Mouse (Mus musculus) hindlimb bud, embryonic 11.5 days (tissue): ENCODE data around the gene Adad2.

ENCODE experiments used
- DNase-seq: peaks from one replicate; pipeline ENCODE4 v3.0.0-alpha.2; 2012; ENCODE audit warnings: low read depth, low spot score; ENCODE audit errors: extremely low spot score

The Adad2 gene

DNA sequence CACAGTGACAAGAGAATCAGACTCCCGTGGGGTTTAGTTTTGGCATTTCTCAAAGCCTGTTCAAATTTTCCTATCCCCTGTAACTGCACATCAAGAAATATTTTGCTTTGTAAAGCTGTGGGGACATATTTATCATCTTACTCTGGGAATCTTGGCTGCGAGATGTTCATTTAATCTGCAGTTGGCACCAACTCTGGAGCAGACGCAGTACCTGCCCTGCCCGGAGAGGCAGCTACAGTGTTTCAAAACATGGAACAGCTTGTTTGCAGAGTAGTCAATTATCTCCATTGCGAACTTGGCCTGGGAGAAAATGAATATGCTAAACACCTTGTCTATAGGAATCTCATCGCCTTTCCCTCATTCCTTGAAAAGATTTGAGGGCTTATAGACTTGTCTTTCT lies 25.7 kb downstream of the Adad2 start:
- DNase-seq: no peak

DNA sequence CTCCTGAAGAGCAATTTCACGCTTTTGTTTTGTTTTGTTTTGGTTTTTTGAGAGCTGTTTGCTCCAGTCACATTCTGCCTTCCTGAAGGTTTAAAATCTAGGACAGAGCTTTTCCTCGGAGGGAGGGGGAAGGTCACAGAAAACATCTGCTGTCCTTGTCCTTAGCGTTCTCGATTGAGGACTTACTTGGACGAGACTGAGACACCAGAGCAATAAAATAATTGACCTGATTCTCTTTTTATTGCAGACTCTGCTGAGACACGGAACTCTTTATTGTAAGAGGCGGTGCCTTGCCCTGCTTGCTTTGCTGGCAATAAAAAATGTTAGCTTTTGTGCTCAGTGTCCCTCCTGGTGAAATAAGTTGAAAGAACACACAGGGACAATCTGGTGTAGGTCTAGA lies 27.3 kb downstream of the Adad2 start:
- DNase-seq: no peak

GRCm38 (mm10) chr8:119641058-119641457 lies 28.5 kb downstream of the Adad2 start:
- no peak for DNase-seq

GRCm38 (mm10) chr8:119642960-119643359 lies 30.4 kb downstream of the Adad2 start:
- no peak for DNase-seq

DNA sequence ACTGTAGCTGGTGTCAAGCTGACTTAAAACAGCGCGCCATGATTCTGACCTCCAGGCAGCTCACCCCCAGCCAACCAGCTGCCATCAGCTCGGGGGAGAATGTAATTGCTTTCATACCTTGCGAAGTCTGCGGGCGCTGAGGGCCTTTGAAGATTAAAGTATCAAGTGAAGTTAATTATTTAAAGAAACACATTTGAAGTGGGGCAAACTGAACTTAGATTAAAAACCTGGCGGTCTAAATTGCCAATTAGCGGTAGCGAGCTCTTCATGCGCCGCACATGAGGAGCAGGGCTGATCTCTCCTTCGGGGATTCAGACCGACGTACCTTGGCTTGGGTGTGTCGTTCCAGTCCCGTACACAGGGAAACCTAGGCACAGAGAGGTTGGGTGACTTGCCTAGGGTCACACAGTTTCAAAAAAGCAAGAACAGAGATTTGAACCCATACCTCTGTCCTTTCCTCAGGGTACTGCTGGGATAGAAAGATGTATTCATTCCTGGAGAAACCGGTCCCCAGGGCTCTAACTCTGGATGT lies 31.9 kb downstream of the Adad2 start:
- DNase-seq: no peak

- no peak for DNase-seq
Observed at GRCm38 (mm10) chr8:119644981-119645597, 32.5 kb downstream of the Adad2 start.

DNA sequence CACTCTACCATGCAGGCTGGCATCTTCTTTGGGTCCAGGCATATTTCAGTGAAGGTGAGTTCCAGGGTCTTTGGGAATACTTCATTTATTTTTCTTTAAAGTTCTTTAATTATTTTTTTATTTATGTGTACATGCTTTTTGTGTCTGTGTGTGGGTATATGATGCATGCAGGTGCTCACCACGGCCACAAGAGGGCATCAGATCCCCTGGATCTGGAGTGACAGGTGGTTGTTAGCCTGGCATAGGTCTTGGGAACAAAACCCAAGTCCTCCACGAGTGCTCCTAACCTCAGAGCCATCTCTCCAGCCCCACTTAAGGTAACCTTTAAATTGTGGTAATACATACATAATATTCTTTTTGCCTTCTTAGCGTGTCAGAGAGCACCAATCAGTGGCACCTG lies 33.6 kb downstream of the Adad2 start:
- no peak for DNase-seq

DNA sequence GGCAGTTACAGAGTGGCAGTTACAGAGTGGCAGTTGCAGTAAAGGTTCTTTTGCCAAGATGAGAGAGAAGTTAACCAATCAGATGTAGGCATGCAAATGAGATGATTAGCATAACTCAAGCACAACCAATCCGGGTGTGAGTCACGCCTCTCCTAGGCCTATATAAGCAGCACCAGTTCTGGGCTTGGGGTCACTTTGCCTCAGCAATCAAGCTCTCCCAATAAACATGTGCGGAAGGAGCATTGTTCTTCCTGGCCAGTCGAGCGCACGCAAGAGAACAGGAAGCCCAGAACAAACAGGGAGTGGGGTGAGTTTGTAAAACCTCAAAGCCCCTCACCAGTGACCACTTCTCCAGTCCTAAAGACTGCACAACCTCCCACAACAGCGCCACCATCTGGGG lies 34.3 kb downstream of the Adad2 start:
- DNase-seq: no peak

DNA sequence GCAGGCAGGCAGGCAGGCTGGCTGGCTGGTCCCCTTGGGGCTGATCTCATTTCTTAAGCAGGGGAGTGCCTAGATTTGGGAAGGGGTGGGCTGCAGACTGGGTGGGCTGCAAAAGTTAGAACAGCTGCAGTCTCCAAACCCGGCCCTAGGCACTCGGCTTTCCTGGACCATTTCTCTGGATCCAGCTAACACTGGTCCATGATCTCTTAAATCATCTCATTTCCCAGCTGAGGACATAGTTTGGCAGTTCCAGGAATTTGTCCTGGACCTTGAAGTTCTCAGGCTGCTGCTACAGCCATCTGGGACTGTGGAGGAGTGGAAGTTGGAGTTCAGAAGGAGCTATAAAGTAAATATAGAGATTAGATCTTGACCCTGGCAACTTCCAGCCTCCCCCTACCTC lies 38.8 kb downstream of the Adad2 start:
- no peak for DNase-seq

DNA sequence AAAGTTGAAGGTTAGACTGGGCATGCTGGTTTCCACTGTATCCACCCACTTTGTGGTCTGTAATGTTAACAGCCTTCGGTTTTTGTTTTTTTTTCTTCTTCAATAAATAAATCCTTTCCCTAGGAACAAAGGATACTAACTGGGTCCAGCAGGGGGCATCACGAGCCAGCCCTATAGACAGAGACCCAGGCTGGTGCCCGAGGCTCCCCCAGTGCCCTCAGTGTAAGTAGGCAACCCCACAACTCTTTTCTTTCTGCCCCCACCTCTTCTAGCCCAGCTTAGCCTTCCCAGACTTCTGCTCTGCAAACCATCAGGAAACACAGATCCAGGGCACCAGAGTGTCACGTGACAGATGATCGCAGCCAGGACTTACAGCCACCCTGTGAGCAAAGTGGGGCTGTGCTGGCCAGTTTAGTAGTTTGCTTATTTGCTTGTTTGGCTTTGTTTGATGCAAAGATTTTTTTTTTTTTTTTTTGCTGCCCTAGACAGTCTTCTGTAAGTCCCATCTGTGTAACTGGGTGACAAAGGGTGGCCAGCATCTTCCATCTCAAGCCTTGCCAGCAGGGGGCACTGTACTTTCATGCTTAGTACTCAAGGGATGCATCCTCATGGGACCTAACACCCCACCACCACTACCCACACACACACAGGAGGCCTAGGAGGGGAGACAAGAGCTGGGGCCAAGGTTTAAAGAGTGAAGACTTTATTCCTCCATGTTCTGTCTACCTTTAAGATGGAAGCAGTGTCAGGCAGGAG lies 44.3 kb downstream of the Adad2 start:
- DNase-seq: no peak

DNA sequence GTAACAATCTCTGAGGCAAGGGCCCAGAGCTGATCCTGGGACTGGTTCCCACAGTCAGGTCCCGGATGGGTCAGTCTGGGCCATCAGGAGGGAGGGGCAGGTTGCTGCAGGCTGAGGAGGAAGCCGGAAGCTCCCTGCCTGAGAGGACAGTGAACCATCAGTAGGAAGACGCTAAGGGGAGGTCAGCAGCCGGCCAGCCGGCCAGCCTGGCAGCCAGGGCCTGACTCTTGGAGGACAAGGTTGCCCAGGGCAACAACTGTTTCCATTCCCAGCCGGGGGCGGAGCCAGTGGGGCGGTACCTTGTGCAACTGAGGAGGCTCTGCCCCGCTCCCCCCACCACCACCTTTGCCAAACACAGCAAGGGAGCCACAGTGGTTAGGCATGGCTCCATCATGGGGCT lies 48.5 kb downstream of the Adad2 start:
- no peak for DNase-seq

GRCm38 (mm10) chr8:119661892-119662291 lies 49.3 kb downstream of the Adad2 start:
- DNase-seq: no peak

DNA sequence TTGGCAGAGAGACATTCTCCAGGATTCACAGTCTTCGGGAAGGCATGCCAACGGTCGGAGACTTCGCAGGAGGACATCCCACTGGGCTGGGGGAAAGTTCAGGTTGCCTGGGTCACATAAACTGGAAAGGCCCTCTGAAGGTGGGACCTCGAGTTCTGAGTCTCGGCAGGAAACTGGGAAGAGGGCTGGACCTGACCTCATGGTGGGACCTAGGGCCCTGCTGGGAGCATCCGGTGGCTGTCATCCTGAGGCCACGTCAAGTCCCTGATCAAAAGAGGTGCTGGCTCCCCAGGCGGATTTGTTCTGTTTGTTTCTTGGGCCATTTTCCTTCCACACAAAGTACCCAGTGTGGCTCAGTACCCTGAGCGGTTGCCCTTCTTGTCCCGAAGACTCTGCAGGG lies 50.9 kb downstream of the Adad2 start:
- DNase-seq: no peak

DNA sequence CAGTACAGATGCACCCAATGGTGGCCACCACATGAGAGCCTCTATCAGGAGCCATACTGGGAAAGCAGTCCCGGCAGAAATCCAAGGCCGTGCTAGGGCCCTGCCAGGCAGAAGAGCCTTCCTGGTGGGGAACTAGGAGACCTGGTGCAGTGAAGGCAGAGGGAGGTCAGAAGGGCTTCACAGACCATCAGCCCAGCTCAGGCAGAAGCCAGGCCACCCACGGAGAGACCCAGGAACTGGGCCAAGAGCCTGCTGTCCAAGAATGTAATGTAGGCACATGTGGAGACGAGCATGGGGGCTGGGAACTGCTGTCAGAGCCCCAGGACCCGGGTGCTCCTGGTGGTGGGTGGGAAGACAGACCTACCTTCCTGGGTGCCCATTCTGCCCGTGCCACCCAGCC lies 52.7 kb downstream of the Adad2 start:
- DNase-seq: no peak
